Mouse (Mus musculus) embryonic facial prominence, embryonic 14.5 days (tissue): ENCODE measurements around the gene Olfr559. TPM values are rescaled to one million over a fixed set of nuclear protein-coding genes. Genes with fewer than 3 reads are reported as not detected.

Experiments used
- ATAC-seq: fragments of 200-750 bp; cut with Nextera tagmentation; 2 replicates; pipeline ENCODE4 v1.8.0; 2017; ENCODE audit warnings: low read depth, moderate number of reproducible peaks, moderate TSS enrichment
- DNase-seq: peaks from one replicate; pipeline ENCODE4 v3.0.0-alpha.2; 2015; ENCODE audit warnings: low spot score
- H3K27ac ChIP-seq: fragments of 300-500 bp; sonication (generic); replicated peaks from 2 replicates; pipeline ENCODE4 v1.5.1; 2014; ENCODE audit warnings: low read depth, mild to moderate bottlenecking, low read length, moderate library complexity
- H3K27me3 ChIP-seq: fragments of 300-500 bp; sonication (generic); replicated peaks from 2 replicates; pipeline ENCODE4 v1.6.1; 2014; ENCODE audit warnings: low read length; ENCODE audit not compliant: control insufficient read depth, insufficient read depth
- H3K36me3 ChIP-seq: fragments of 300-500 bp; sonication (generic); 2 replicates; pipeline ENCODE4 v1.6.1; 2014; ENCODE audit warnings: low read length, mixed read lengths; ENCODE audit not compliant: control insufficient read depth, insufficient read depth
- H3K4me1 ChIP-seq: fragments of 300-500 bp; sonication (generic); 2 replicates; pipeline ENCODE4 v1.6.1; 2014; ENCODE audit warnings: antibody characterized with exemption, low read length; ENCODE audit not compliant: control insufficient read depth, insufficient read depth
- H3K4me2 ChIP-seq: fragments of 300-500 bp; sonication (generic); 2 replicates; pipeline ENCODE4 v1.6.1; 2014; ENCODE audit warnings: low read depth, mild to moderate bottlenecking, low read length, moderate library complexity, mixed read lengths
- H3K4me3 ChIP-seq: fragments of 300-500 bp; sonication (generic); 2 replicates; pipeline ENCODE4 v1.5.1; 2014; ENCODE audit warnings: low read depth, mild to moderate bottlenecking, low read length
- H3K9ac ChIP-seq: fragments of 300-500 bp; sonication (generic); 2 replicates; pipeline ENCODE4 v1.6.1; 2014; ENCODE audit warnings: low read depth, mild to moderate bottlenecking, low read length, moderate library complexity, mixed read lengths
- H3K9me3 ChIP-seq: fragments of 300-500 bp; sonication (generic); 2 replicates; pipeline ENCODE4 v1.6.1; 2016; ENCODE audit warnings: low read length; ENCODE audit not compliant: control insufficient read depth
- WGBS: fragments of 180-500 bp; shearing (Covaris S2); extraction: QIAGEN DNeasy Blood & Tissue Kit; methylation state at CpG from one replicate; pipeline ENCODE4 v1.1.7; 2014; 5-methylcytosine and 5-hydroxymethylcytosine counted together
- polyA plus RNA-seq: library from polyadenylated mRNA; unstranded; fragments of >200 nt; fragmentation: Nextera tagmentation; extraction: Ambion mirVana; gene quantifications from 2 replicates; pipeline ENCODE4 v1.2.1, GENCODE M21; 2014

Gene Olfr559
- polyA plus RNA-seq = not detected in 2 replicates

GRCm38 (mm10) chr7:102727391-102727790 is at the start of gene Olfr559:
Gene Olfr559, minus strand, starts transcription at chr7:102727491.
- Histone ChIP-seq H3K4me1 (no peaks in the 10 kb centered on the region), H3K36me3 (no peaks in the 10 kb centered on the region), H3K4me3 (no peak within 1 kb of the TSS), H3K9ac (no peak within 1 kb of the TSS), H3K9me3 (no peaks in the 10 kb centered on the region), H3K4me2 (no peak within 1 kb of the TSS), H3K27ac (no peak within 1 kb of the TSS), H3K27me3 (no peaks in the 10 kb centered on the region)
- no peak for ATAC-seq
- DNase-seq = no peak

- ATAC-seq = no peak
- H3K4me1 ChIP-seq = no peaks in the 10 kb centered on the region
These were observed 43.6 kb upstream of the Olfr559 start, which contains the start of gene Olfr561 for GRCm38 (mm10) chr7:102770921-102771320. Gene Olfr561, plus strand, starts transcription at chr7:102771221.

GRCm38 (mm10) chr7:102759266-102759665 is 32.0 kb upstream of the Olfr559 start, which contains the start of the genes Olfr560 and Olfr78:
Gene Olfr560, minus strand, starts transcription at chr7:102759366.
Gene Olfr78, minus strand, starts transcription at chr7:102759471.
- no peak within 1 kb of the TSS for H3K27ac ChIP-seq
- DNase-seq = no peak

More at GRCm38 (mm10) chr7:102770921-102771320, 43.6 kb upstream of the Olfr559 start, which contains the start of gene Olfr561:
- no peak for DNase-seq
- no peak within 1 kb of the TSS for H3K9ac ChIP-seq
- no peaks in the 10 kb centered on the region for H3K36me3 ChIP-seq
- H3K4me2 ChIP-seq = no peak within 1 kb of the TSS
- H3K4me3 ChIP-seq = no peak within 1 kb of the TSS
- no peaks in the 10 kb centered on the region for H3K9me3 ChIP-seq
- 54% methylated on average over 2 of the region's 2 CpGs for WGBS
- no peaks in the 10 kb centered on the region for H3K27me3 ChIP-seq
- no peak within 1 kb of the TSS for H3K27ac ChIP-seq

DNA sequence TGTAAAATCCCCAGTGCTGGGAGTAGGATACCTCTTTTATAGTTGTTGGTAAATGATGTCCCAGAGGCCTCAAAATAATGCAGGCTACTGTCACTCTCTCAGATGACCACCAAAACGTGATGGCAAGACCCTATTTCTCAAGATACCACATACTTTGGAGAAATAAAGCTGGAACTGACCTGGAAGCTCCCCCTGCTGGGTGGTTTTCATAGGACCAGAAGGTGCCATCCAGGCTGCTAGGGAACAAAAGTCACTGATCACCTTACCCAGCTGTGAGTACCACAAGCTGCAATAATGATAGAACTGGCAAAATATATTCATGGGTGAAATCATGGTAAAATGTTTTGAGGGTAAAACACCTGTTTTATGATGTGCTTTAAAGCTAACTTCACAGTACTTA is 24.8 kb upstream of the Olfr559 start:
- Histone ChIP-seq H3K4me1 (no peaks in the 10 kb centered on the region), H3K4me2 (no peak overlapping the region), H3K36me3 (no peaks in the 10 kb centered on the region), H3K9ac (no peak overlapping the region), H3K9me3 (no peaks in the 10 kb centered on the region), H3K27me3 (no peaks in the 10 kb centered on the region), H3K4me3 (no peak overlapping the region), H3K27ac (no peak overlapping the region)
- ATAC-seq = no peak
- 13% methylated on average over 1 of the region's 1 CpGs for WGBS
- no peak for DNase-seq

More at GRCm38 (mm10) chr7:102759266-102759665, 32.0 kb upstream of the Olfr559 start, which contains the start of the genes Olfr560 and Olfr78:
- Histone ChIP-seq H3K36me3 (no peaks in the 10 kb centered on the region), H3K4me3 (no peak within 1 kb of the TSS), H3K4me2 (no peak within 1 kb of the TSS), H3K4me1 (no peaks in the 10 kb centered on the region), H3K9me3 (no peaks in the 10 kb centered on the region), H3K27me3 (no peaks in the 10 kb centered on the region), H3K9ac (no peak within 1 kb of the TSS)
- ATAC-seq = no peak
- 60% methylated on average over 4 of the region's 4 CpGs for WGBS

DNA sequence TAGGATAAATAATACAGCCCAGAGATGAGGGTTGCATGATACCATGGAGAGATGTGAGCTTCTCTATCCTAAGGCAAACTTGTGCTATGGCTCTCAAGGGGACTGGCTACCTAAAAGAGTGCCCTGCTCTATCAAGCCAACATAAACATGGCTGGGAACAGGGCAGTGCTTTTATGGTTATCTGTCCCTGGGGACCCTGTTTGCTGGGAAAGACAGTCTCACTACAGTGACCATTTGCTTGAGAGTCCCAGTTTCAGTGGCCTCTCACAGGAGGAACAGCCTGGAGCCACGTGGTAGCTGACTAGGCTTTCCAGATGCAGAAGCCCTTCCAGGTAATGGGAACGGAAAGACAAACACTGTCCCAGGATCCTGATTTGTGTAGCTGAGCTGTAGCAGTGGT is 10.4 kb upstream of the Olfr559 start:
- no peaks in the 10 kb centered on the region for H3K4me1 ChIP-seq
- H3K9me3 ChIP-seq = no peaks in the 10 kb centered on the region
- no peak overlapping the region for H3K4me3 ChIP-seq
- no peak overlapping the region for H3K4me2 ChIP-seq
- WGBS = 47% methylated on average over 2 of the region's 2 CpGs
- DNase-seq = peak; percentile 3
- H3K27ac ChIP-seq = no peak overlapping the region
- H3K36me3 ChIP-seq = no peaks in the 10 kb centered on the region
- ATAC-seq = no peak
- H3K27me3 ChIP-seq = no peaks in the 10 kb centered on the region
- no peak overlapping the region for H3K9ac ChIP-seq

DNA sequence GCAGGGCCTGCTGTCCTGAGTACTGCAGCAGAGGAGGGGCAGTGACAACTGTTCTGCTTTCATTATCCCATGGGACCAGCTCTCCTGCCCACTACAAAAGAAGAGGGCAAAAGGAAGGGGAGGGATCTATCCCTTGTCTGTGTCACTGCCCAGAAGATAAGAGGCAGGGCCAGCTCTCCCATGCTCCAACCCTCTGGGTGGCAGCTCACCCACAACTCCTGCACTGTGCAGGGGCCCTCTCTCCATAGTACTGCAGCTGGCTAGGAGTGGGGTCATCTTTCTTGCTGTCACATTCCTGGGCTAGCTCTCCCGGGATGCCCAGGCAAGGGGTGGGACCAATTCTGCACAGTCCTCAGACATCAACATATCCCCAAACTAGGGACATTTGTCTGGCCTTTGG is 6.5 kb upstream of the Olfr559 start:
- Histone ChIP-seq H3K4me3 (no peak overlapping the region), H3K36me3 (no peaks in the 10 kb centered on the region), H3K9ac (no peak overlapping the region), H3K27ac (no peak overlapping the region), H3K4me1 (no peaks in the 10 kb centered on the region), H3K9me3 (no peaks in the 10 kb centered on the region), H3K4me2 (no peak overlapping the region), H3K27me3 (no peaks in the 10 kb centered on the region)
- DNase-seq (no peak), ATAC-seq (no peak)
- 42% methylated on average over 1 of the region's 1 CpGs for WGBS

- H3K9me3 ChIP-seq = no peaks in the 10 kb centered on the region
- no peaks in the 10 kb centered on the region for H3K36me3 ChIP-seq
- WGBS = 23% methylated on average over 1 of the region's 1 CpGs
- no peak for ATAC-seq
- DNase-seq = no peak
- H3K27ac ChIP-seq = no peak within 1 kb of the TSS
- H3K4me3 ChIP-seq = no peak within 1 kb of the TSS
- H3K4me2 ChIP-seq = no peak within 1 kb of the TSS
- no peaks in the 10 kb centered on the region for H3K27me3 ChIP-seq
- H3K4me1 ChIP-seq = no peaks in the 10 kb centered on the region
- no peak within 1 kb of the TSS for H3K9ac ChIP-seq
These were observed 8.3 kb downstream of the Olfr559 start, which contains the start of gene Olfr33 for GRCm38 (mm10) chr7:102718970-102719369. Gene Olfr33, minus strand, starts transcription at chr7:102719070.

DNA sequence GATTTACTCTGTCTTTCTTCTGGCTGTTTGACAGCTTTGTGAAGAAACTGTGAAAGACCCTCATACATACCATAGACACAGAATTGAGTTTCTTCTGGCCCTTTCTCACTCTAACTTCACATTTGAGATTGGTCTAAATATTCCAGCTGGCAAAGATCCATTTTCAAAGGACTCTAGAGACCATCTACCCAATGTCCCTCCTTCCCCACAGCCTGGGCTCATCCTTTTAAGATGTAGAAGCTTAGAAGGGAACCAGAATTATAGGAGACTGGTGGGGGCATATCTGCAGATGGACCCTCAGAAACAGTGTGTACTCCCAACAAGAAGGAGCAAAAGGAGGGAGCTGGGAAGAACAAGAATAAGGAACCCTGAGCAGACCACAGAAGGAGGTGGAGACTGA is 25.4 kb downstream of the Olfr559 start, which contains the start of gene Olfr558:
TSS of gene Olfr558 (plus strand) at position 301 of the 400 bp plus-strand sequence.
- ATAC-seq (no peak), DNase-seq (no peak)
- Histone ChIP-seq H3K4me2 (no peak within 1 kb of the TSS), H3K4me3 (no peak within 1 kb of the TSS), H3K36me3 (no peaks in the 10 kb centered on the region), H3K4me1 (no peaks in the 10 kb centered on the region), H3K9me3 (no peaks in the 10 kb centered on the region), H3K27ac (no peak within 1 kb of the TSS), H3K9ac (no peak within 1 kb of the TSS), H3K27me3 (no peaks in the 10 kb centered on the region)

DNA sequence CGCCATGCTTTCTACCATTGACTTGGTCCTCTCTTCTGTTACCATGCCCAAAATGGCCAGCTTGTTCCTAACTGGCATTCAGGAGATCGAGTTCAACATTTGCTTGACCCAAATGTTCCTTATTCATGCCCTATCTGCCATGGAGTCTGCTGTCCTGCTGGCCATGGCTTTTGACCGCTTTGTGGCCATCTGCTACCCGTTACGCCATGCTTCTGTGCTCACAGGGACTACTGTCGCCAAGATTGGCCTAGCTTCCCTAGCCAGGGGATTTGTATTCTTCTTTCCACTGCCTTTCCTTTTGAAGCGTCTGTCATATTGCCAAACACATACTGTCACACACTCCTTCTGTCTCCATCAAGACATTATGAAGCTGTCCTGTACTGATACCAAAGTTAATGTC is 28.8 kb downstream of the Olfr559 start:
- Histone ChIP-seq H3K9ac (no peak overlapping the region), H3K4me3 (no peak overlapping the region), H3K27ac (no peak overlapping the region), H3K27me3 (no peaks in the 10 kb centered on the region), H3K4me1 (no peaks in the 10 kb centered on the region), H3K9me3 (no peaks in the 10 kb centered on the region), H3K4me2 (no peak overlapping the region), H3K36me3 (no peaks in the 10 kb centered on the region)
- no peak for ATAC-seq
- 86% methylated on average over 7 of the region's 7 CpGs for WGBS
- no peak for DNase-seq
